Mouse (Mus musculus) neural tube, embryonic 10.5 days (tissue): Measurements from ENCODE around the gene Cox4i1.
A peak's percentile ranks its signal among the peaks of the same experiment; 100 is the strongest.

Experiments
- DNase-seq: peaks from one replicate; pipeline ENCODE4 v3.0.0-alpha.2; 2017; ENCODE audit warnings: low spot score; ENCODE audit errors: extremely low spot score

The Cox4i1 gene

GRCm38 (mm10) chr8:120667561-120668373 lies at the start of gene Cox4i1, which contains the start of gene Gm27021:
Gene Cox4i1, plus strand, starts transcription at chr8:120668222.
Gene Gm27021, minus strand, starts transcription at chr8:120668079.
- peak; percentile 97 for DNase-seq

GRCm38 (mm10) chr8:120619235-120620180 lies 48.5 kb upstream of the Cox4i1 start:
- no peak for DNase-seq

GRCm38 (mm10) chr8:120620441-120620840 lies 47.6 kb upstream of the Cox4i1 start:
- DNase-seq = no peak

- DNase-seq = no peak
Measured at GRCm38 (mm10) chr8:120622161-120622560, 45.9 kb upstream of the Cox4i1 start.

GRCm38 (mm10) chr8:120623608-120624007 lies 44.4 kb upstream of the Cox4i1 start:
- DNase-seq = no peak

- DNase-seq = no peak
Measured at GRCm38 (mm10) chr8:120626461-120626860, 41.6 kb upstream of the Cox4i1 start.

- no peak for DNase-seq
Measured at GRCm38 (mm10) chr8:120627298-120627697, 40.7 kb upstream of the Cox4i1 start.

GRCm38 (mm10) chr8:120630031-120630430 lies 38.0 kb upstream of the Cox4i1 start:
- DNase-seq = no peak

GRCm38 (mm10) chr8:120630848-120631247 lies 37.2 kb upstream of the Cox4i1 start:
- DNase-seq = no peak

- no peak for DNase-seq
Measured at GRCm38 (mm10) chr8:120631441-120632375, 36.3 kb upstream of the Cox4i1 start.

- DNase-seq = no peak
Measured at GRCm38 (mm10) chr8:120632969-120633664, 34.9 kb upstream of the Cox4i1 start.

GRCm38 (mm10) chr8:120633665-120634271 lies 34.3 kb upstream of the Cox4i1 start:
- DNase-seq = peak; percentile 46

- peak; percentile 51 for DNase-seq
Measured at GRCm38 (mm10) chr8:120634329-120634839, 33.6 kb upstream of the Cox4i1 start.

- DNase-seq = no peak
Measured at GRCm38 (mm10) chr8:120641245-120641644, 26.8 kb upstream of the Cox4i1 start.

- no peak for DNase-seq
Measured at GRCm38 (mm10) chr8:120642031-120642662, 25.9 kb upstream of the Cox4i1 start.

GRCm38 (mm10) chr8:120644663-120645062 lies 23.4 kb upstream of the Cox4i1 start:
- no peak for DNase-seq

- DNase-seq = no peak
Measured at GRCm38 (mm10) chr8:120647532-120647931, 20.5 kb upstream of the Cox4i1 start, which contains the start of gene 1190005I06Rik. Gene 1190005I06Rik, minus strand, starts transcription at chr8:120647632.

- no peak for DNase-seq
Measured at GRCm38 (mm10) chr8:120656322-120657052, 11.5 kb upstream of the Cox4i1 start.
